Mouse (Mus musculus): ENCODE data around the gene Epdr1. TPM values are rescaled to one million over a fixed set of nuclear protein-coding genes. Genes with fewer than 3 reads are reported as not detected.
"Not testable (repeated sequence)": the region's sequence is repeated elsewhere in the genome, so short reads cannot be mapped to it uniquely, and the experiment has no call there.

Gene Epdr1
- polyA plus RNA-seq, 1 experiment from 2014 or later: 20.7 TPM

DNA sequence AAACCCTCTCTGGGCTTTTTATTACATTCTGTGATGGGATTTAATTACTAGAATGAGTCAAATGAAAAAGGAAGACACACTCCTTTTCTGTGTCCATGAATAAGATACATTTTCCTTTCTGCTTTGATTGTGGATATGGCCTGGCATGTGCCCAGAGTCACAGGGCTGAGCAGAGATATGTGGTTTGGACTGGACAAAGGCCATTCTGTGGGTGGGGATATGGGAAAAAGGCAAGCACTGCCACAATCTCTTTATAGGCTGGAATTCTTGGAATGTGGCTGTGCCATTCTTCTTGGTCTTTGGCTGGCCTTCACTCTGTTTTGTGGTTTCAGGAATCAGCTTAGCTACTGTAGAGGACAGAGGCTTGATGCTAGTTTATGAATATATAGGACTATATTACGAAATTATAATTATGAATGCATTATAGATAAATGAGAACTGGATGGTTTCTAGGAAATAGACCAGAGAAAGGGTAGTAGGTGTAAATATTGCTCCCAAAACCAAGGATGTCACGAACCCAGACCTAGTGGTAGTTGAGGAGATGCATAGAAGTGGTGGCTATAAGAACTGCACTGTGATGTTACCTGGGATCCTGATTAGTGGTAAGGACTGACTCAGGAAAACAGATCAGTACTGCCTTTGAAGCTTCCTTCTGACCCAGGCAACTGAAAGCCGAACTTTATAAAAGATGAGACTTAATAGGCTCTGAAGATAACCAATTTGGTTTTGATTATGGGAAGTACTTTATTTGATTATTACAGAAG lies 28.5 kb downstream of the Epdr1 start:
- 87% methylated on average over 3 of the region's 3 CpGs for whole genome bisulfite sequencing
- H3K9ac ChIP-seq (replicated peaks; ENCODE audit: low read depth, low read length): no peak overlapping the region

DNA sequence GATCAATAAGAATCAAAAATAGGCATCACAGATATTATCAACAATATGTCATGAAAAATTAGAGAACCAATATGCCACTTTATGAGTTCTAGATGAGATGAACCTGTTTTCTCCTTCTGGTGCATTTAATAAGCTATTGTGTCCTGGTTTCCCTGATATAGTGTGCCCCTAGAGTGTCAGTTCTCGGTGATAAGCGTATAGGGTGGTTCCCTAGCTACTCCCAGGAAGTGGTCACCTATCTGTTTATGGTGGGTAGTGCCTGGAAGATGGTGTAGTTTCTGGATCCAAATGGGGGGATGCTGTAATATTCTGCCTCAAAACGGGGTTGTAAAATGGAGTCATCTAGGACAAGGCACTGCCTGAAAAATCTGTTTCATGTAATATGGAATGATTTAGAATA lies 43.8 kb downstream of the Epdr1 start:
- 88% methylated on average over 3 of the region's 3 CpGs for WGBS
- Histone ChIP-seq H3K36me3 (ENCODE audit: control insufficient read depth, insufficient read depth, low read length) (no peaks in the 10 kb centered on the region), H3K9ac (replicated peaks; ENCODE audit: low read depth, low read length) (no peak overlapping the region), H3K9me3 (ENCODE audit: control insufficient read depth, low read length) (no peaks in the 10 kb centered on the region), H3K27ac (ENCODE audit: low read depth, low read length) (no peak overlapping the region), H3K27me3 (ENCODE audit: control insufficient read depth, insufficient read depth, low read length) (no peaks in the 10 kb centered on the region), H3K4me2 (ENCODE audit: low read depth, low read length) (no peak overlapping the region), H3K4me3 (ENCODE audit: low read depth, low read length) (no peak overlapping the region), H3K4me1 (ENCODE audit: control insufficient read depth, insufficient read depth, low read length) (no peaks in the 10 kb centered on the region)
- no peak for ATAC-seq (ENCODE audit: low read depth)

More for the DNA sequence above, 28.5 kb downstream of the Epdr1 start:
- no peaks in the 10 kb centered on the region for H3K9me3 ChIP-seq (ENCODE audit: control insufficient read depth, low read length)
- H3K27ac ChIP-seq (ENCODE audit: low read depth, low read length): no peak overlapping the region
- no peaks in the 10 kb centered on the region for H3K4me1 ChIP-seq (ENCODE audit: control insufficient read depth, insufficient read depth, low read length)
- H3K4me2 ChIP-seq (ENCODE audit: low read depth, low read length): no peak overlapping the region
- H3K27me3 ChIP-seq (ENCODE audit: control insufficient read depth, insufficient read depth, low read length): no peaks in the 10 kb centered on the region
- H3K36me3 ChIP-seq (ENCODE audit: control insufficient read depth, insufficient read depth, low read length): no peaks in the 10 kb centered on the region
- no peak overlapping the region for H3K4me3 ChIP-seq (ENCODE audit: low read depth, low read length)
- ATAC-seq (ENCODE audit: low read depth): no peak

DNA sequence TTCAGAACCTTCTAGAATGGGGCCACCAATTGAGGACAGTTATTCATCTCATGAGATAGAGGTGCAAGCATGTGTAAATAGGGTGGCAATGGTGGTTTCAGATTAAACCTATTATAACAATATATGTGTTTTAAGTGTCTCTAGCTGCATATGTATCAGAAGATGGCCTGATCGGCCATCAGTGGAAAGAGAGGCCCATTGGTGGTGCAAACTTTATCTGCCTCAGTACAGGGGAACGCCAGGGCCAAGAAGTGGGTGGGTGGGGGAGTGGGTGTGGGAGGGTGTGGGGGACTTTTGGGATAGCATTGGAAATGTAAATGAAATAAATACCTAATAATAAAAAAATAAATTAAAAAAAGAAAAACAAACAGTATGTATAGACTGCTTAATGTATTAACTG lies 45.0 kb downstream of the Epdr1 start:
- not testable (repeated sequence) for ATAC-seq (ENCODE audit: low read depth); H3K4me3 ChIP-seq (ENCODE audit: low read depth, low read length); H3K4me2 ChIP-seq (ENCODE audit: low read depth, low read length); H3K36me3 ChIP-seq (ENCODE audit: control insufficient read depth, insufficient read depth, low read length); H3K9me3 ChIP-seq (ENCODE audit: control insufficient read depth, low read length); H3K4me1 ChIP-seq (ENCODE audit: control insufficient read depth, insufficient read depth, low read length); H3K27me3 ChIP-seq (ENCODE audit: control insufficient read depth, insufficient read depth, low read length); H3K27ac ChIP-seq (ENCODE audit: low read depth, low read length); H3K9ac ChIP-seq (replicated peaks; ENCODE audit: low read depth, low read length)
- 96% methylated on average over 2 of the region's 2 CpGs for WGBS

DNA sequence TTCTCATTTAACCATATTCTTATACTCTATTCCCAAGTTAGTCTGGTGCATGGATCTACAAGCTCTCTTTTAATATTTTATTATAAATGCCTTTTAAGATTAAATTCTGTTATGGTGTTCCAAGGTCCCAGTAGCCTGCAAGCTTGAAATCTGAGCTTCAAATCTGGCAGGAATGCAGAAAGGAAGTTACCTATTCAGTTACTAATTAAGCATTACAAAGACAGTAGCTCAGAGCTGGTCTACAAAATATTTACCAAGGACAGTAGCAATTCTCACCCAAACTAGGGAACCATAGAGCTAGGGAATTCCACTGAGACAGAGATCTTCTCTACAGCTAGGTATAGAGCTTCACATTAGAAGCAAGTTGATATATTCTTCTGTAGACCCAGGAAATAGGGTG lies 49.6 kb downstream of the Epdr1 start:
- not testable (repeated sequence) for H3K9ac ChIP-seq (replicated peaks; ENCODE audit: low read depth, low read length); H3K4me1 ChIP-seq (ENCODE audit: control insufficient read depth, insufficient read depth, low read length); H3K27me3 ChIP-seq (ENCODE audit: control insufficient read depth, insufficient read depth, low read length); ATAC-seq (ENCODE audit: low read depth); H3K27ac ChIP-seq (ENCODE audit: low read depth, low read length); H3K4me2 ChIP-seq (ENCODE audit: low read depth, low read length); H3K36me3 ChIP-seq (ENCODE audit: control insufficient read depth, insufficient read depth, low read length); H3K9me3 ChIP-seq (ENCODE audit: control insufficient read depth, low read length); H3K4me3 ChIP-seq (ENCODE audit: low read depth, low read length)

DNA sequence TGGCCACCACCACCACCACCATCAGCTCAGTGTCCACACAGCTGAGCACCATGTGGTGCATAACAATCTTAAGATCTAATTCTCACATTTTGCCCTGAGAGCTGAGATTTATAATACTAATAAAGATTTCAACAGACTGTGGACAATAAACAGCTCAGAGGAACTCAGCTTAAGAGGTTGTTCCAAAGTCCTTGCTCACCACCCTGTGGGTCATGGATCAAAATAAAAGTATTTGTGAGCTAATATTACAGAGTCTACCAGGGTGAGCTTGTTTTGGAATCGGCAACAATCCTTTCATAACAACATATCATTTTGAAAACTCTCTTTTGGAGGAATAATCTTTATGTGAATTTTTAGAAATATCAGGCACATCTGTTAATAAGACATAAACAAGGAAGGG lies 57.2 kb downstream of the Epdr1 start:
- no peak overlapping the region for H3K4me2 ChIP-seq (ENCODE audit: low read depth, low read length)
- no peak overlapping the region for H3K27ac ChIP-seq (ENCODE audit: low read depth, low read length)
- no peak for ATAC-seq (ENCODE audit: low read depth)
- H3K36me3 ChIP-seq (ENCODE audit: control insufficient read depth, insufficient read depth, low read length): no peaks in the 10 kb centered on the region
- no peaks in the 10 kb centered on the region for H3K27me3 ChIP-seq (ENCODE audit: control insufficient read depth, insufficient read depth, low read length)
- no peaks in the 10 kb centered on the region for H3K9me3 ChIP-seq (ENCODE audit: control insufficient read depth, low read length)
- H3K4me3 ChIP-seq (ENCODE audit: low read depth, low read length): no peak overlapping the region
- 98% methylated on average over 1 of the region's 1 CpGs for WGBS
- H3K4me1 ChIP-seq (ENCODE audit: control insufficient read depth, insufficient read depth, low read length): no peaks in the 10 kb centered on the region
- no peak overlapping the region for H3K9ac ChIP-seq (replicated peaks; ENCODE audit: low read depth, low read length)

DNA sequence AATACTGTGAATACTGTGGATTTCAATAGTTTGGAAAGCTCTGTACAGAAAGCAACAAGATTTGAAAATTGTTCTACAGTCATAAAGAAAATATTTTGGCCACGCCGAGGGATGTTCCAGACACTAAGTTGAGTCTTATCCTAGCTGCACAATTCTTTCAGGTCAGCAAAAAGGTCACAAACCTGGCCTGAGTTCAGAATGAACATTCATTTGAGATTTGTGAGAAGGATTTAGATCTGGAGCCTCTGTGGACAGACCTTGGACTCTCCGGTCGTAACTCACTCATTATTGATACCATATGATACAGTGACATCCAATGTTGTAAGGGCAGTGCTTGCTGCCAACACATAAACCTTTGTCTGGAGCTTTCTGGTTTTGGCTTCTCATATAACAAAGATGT lies 64.3 kb downstream of the Epdr1 start:
- Histone ChIP-seq H3K4me2 (ENCODE audit: low read depth, low read length) (no peak overlapping the region), H3K9ac (replicated peaks; ENCODE audit: low read depth, low read length) (no peak overlapping the region), H3K4me3 (ENCODE audit: low read depth, low read length) (no peak overlapping the region), H3K27me3 (ENCODE audit: control insufficient read depth, insufficient read depth, low read length) (no peaks in the 10 kb centered on the region), H3K27ac (ENCODE audit: low read depth, low read length) (no peak overlapping the region), H3K36me3 (ENCODE audit: control insufficient read depth, insufficient read depth, low read length) (no peaks in the 10 kb centered on the region), H3K9me3 (ENCODE audit: control insufficient read depth, low read length) (no peaks in the 10 kb centered on the region), H3K4me1 (ENCODE audit: control insufficient read depth, insufficient read depth, low read length) (no peaks in the 10 kb centered on the region)
- ATAC-seq (ENCODE audit: low read depth): no peak
- WGBS: 94% methylated on average over 4 of the region's 4 CpGs

Other genes starting within 250 kb of the Epdr1 start
- gene Stard3nl, start 224.1 kb downstream of the Epdr1 start, polyA plus RNA-seq (2014; fragmentation: Nextera tagmentation; extraction: Ambion mirVana): 220 and 225 TPM in 2 replicates
- 3.2 and 4.3 TPM in 2 replicates for gene Sfrp4, start 3.2 kb upstream of the Epdr1 start, polyA plus RNA-seq (2014; fragmentation: Nextera tagmentation; extraction: Ambion mirVana)
- gene Nme8, start 77.9 kb upstream of the Epdr1 start, polyA plus RNA-seq (2014; fragmentation: Nextera tagmentation; extraction: Ambion mirVana): not detected in 2 replicates
- gene Gpr141, start 204.3 kb upstream of the Epdr1 start, polyA plus RNA-seq (2014; fragmentation: Nextera tagmentation; extraction: Ambion mirVana): not detected in 2 replicates

Data from neural tube, embryonic 14.5 days (tissue).